Mouse (Mus musculus) midbrain, embryonic 14.5 days (tissue): ENCODE results near the gene Hist1h2ad. TPM values are rescaled to one million over a fixed set of nuclear protein-coding genes. Genes with fewer than 3 reads are reported as not detected.
"Not testable (repeated sequence)": the region's sequence is repeated elsewhere in the genome, so short reads cannot be mapped to it uniquely, and the experiment has no call there.

Experiments
- ATAC-seq: fragments of 200-750 bp; cut with Nextera tagmentation; 2 replicates; pipeline ENCODE4 v1.8.0; 2017; ENCODE audit warnings: moderate number of reproducible peaks, moderate library complexity; ENCODE audit not compliant: low FRiP score, low TSS enrichment
- DNase-seq: peaks from one replicate; pipeline ENCODE4 v3.0.0-alpha.2; 2015
- H3K27ac ChIP-seq: fragments of 300-500 bp; sonication (generic); replicated peaks from 2 replicates; pipeline ENCODE4 v1.5.1; 2014; ENCODE audit warnings: mild to moderate bottlenecking, low read depth, low read length, moderate library complexity
- H3K27me3 ChIP-seq: fragments of 300-500 bp; sonication (generic); 2 replicates; pipeline ENCODE4 v1.6.1; 2014; ENCODE audit warnings: low read length, control low read depth, mixed read lengths; ENCODE audit not compliant: control insufficient read depth, insufficient read depth
- H3K36me3 ChIP-seq: fragments of 300-500 bp; sonication (generic); 2 replicates; pipeline ENCODE4 v1.6.1; 2014; ENCODE audit warnings: low read length, control low read depth; ENCODE audit not compliant: control insufficient read depth, insufficient read depth
- H3K4me1 ChIP-seq: fragments of 300-500 bp; sonication (generic); 2 replicates; pipeline ENCODE4 v1.6.1; 2014; ENCODE audit warnings: mild to moderate bottlenecking, antibody characterized with exemption, low read length, control low read depth; ENCODE audit not compliant: control insufficient read depth, insufficient read depth
- H3K4me2 ChIP-seq: fragments of 300-500 bp; sonication (generic); 2 replicates; pipeline ENCODE4 v1.6.1; 2014; ENCODE audit warnings: mild to moderate bottlenecking, low read length, moderate library complexity
- H3K4me3 ChIP-seq: fragments of 300-500 bp; sonication (generic); replicated peaks from 2 replicates; pipeline ENCODE4 v1.5.1; 2014; ENCODE audit warnings: low read depth, low read length
- H3K9ac ChIP-seq: fragments of 300-500 bp; sonication (generic); replicated peaks from 2 replicates; pipeline ENCODE4 v1.6.1; 2014; ENCODE audit warnings: mild to moderate bottlenecking, low read length, moderate library complexity
- H3K9me3 ChIP-seq: fragments of 300-500 bp; sonication (generic); 2 replicates; pipeline ENCODE4 v1.6.1; 2016; ENCODE audit warnings: low read length, control low read depth, mixed read lengths; ENCODE audit not compliant: control insufficient read depth
- WGBS: fragments of 180-500 bp; shearing (Covaris S2); extraction: QIAGEN DNeasy Blood & Tissue Kit; methylation state at CpG from one replicate; pipeline ENCODE4 v1.1.7; 2014; 5-methylcytosine and 5-hydroxymethylcytosine counted together
- polyA plus RNA-seq: library from polyadenylated mRNA; unstranded; fragments of >200 nt; fragmentation: Nextera tagmentation; extraction: Ambion mirVana; gene quantifications from 2 replicates; pipeline ENCODE4 v1.2.1, GENCODE M21; 2014

The Hist1h2ad gene
- polyA plus RNA-seq, 1 experiment from 2014 or later, result 2.1 TPM

DNA sequence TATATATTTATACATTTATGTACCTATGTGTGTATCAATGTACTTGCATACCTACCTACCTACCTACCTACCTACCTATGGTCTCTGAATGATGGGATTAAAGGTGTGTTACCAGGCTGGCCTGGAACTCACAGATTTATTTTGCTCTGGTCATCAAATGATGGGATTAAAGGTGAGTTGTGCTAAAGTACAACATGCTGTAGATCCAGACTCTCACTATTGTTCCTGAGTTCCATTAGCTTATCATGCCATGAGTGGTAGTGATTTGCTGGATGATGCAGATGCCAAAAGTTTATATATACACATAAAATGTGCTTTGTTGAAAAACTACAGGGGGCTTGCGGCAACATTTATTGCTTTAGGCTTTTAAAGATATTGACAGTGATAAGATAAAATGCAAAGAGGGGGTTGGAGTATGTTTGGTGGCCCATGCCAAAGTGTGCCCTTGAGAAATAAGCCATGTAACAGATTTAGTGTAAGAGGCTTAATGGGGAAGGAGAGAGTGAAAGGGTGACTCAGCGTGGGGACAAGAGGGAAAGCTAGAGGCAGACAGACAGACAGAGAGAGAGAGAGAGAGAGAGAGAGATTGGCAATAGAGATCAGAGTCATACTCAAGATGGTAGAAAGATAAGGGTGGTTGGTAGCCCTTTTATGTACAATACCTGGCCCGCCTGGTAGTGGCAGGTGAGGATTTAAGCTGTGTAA, 37.0 kb upstream of the Hist1h2ad start:
- Histone ChIP-seq H3K36me3 (no peaks in the 10 kb centered on the region), H3K9me3 (no peaks in the 10 kb centered on the region), H3K4me3 (no peak overlapping the region), H3K9ac (no peak overlapping the region), H3K27ac (no peak overlapping the region), H3K4me1 (peaks cover 29% of the 10 kb centered on the region), H3K27me3 (no peaks in the 10 kb centered on the region), H3K4me2 (peak overlapping the region; percentile 79)
- ATAC-seq, result no peak
- DNase-seq, result no peak
- 77% methylated on average over 3 of the region's 3 CpGs for WGBS

DNA sequence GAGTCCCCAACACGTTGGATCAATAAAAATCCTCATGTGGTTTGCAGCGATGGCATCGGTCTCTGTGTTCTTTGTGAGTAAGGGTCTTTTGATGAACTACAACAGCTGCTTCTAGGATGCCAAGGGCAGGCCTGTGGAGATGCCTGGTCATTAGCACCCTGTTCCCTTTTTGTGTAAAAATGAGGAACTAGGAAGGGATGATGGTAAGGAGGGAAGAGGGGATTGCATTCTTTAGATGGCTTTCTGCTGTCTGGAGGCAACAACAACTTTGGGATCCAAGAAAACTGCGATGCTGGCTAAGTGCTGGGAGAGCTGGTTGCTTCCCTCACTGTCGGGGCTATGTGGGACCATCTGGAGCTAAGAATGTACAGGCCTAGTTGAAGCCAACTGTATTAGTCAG, 35.9 kb upstream of the Hist1h2ad start:
- WGBS, result 80% methylated on average over 5 of the region's 5 CpGs
- DNase-seq (no peak), ATAC-seq (no peak)

DNA sequence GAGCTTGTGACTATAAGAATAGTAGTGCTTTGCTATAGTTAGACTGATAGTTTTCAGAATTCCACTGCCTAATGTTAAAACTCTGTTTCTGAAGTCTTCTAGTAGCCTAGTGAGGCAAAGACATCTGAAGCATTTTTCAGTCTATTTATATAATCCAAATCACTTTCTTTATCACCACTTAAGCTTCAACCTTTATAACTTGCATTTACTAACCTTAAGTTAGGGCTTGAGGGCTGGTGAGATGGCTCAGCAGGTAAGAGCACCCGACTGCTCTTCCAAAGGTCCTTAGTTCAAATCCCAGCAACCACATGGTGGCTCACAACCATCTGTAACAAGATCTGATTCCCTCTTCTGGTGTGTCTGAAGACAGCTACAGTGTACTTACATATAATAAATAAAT, 34.4 kb upstream of the Hist1h2ad start:
- H3K27ac ChIP-seq, H3K4me3 ChIP-seq, H3K9me3 ChIP-seq, H3K27me3 ChIP-seq, H3K4me2 ChIP-seq, H3K36me3 ChIP-seq, H3K4me1 ChIP-seq, DNase-seq, H3K9ac ChIP-seq, ATAC-seq: not testable (repeated sequence)
- WGBS, result 79% methylated on average over 1 of the region's 1 CpGs

More for the DNA sequence above, 35.9 kb upstream of the Hist1h2ad start:
- Histone ChIP-seq H3K4me1 (peaks cover 18% of the 10 kb centered on the region), H3K4me2 (no peak overlapping the region), H3K36me3 (no peaks in the 10 kb centered on the region), H3K4me3 (no peak overlapping the region), H3K27ac (no peak overlapping the region), H3K27me3 (no peaks in the 10 kb centered on the region), H3K9ac (no peak overlapping the region), H3K9me3 (no peaks in the 10 kb centered on the region)

DNA sequence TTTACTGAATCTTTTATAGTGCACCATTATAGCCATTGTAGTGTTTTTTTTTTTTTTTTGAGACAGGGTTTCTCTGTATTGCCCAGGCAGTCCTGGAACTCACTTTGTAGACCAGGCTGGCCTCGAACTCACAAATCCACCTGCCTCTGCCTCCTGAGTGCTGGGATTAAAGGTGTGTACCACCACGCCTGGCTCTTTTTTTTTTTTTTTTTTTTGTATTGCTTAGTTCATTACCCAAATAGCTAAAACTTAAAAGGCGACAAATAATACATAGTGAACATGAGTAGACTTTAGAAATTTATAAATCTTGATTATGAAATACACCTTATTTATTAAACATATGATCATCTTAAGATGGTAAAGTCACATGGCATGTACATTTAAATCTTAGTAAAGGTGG, 32.7 kb upstream of the Hist1h2ad start:
- Histone ChIP-seq H3K4me2 (no peak overlapping the region), H3K27ac (no peak overlapping the region), H3K36me3 (no peaks in the 10 kb centered on the region), H3K9ac (no peak overlapping the region), H3K27me3 (no peaks in the 10 kb centered on the region), H3K4me1 (0 out of 2 replicates have a peak, but pooled peaks cover 7% of the 10 kb centered on the region), H3K4me3 (no peak overlapping the region), H3K9me3 (no peaks in the 10 kb centered on the region)
- WGBS, result 87% methylated on average over 3 of the region's 3 CpGs
- ATAC-seq (no peak), DNase-seq (no peak)

DNA sequence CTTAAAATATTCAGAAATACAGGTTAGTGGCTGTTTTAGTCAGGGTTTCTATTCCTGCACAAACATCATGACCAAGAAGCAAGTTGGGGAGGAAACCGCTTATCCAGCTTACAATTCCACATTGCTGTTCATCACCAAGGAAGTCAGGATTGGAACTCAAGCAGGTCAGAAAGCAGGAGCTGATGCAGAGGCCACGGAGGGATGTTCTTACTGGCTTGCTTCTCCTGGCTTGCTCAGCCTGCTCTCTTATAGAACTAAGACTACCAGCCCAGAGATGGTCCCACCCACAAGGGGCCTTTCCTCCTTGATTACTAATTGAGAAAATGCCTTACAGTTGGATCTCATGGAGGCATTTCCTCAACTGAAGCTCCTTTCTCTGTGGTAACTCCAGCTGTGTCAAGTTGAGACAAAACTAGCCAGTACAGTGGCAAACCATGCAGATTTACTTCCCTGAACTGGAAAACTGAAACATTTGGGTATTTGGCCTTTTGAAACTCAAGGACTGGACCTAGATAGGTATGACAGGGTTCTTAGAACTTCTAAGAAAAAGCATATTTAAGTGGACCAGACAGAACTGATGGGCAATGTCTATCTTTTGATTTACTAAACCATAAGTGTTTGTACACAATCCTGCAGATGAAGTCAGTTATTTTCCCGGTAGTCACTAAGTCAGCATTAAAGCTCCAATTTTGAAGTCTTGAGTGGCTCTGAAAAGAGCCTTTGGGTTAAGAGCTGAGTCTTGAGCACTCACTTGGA, 31.8 kb upstream of the Hist1h2ad start:
- Histone ChIP-seq H3K27ac (0 out of 2 replicates have a peak overlapping the region, but pooled peaks have one; percentile 70), H3K4me2 (peak overlapping the region; percentile 85), H3K4me3 (peak overlapping the region; percentile 39), H3K9ac (peak overlapping the region; percentile 27; the same call in 1 of the 2 replicates)
- H3K4me1 ChIP-seq, H3K27me3 ChIP-seq, ATAC-seq, H3K36me3 ChIP-seq, H3K9me3 ChIP-seq, DNase-seq: not testable (repeated sequence)
- WGBS, result 2% methylated on average over 3 of the region's 3 CpGs

DNA sequence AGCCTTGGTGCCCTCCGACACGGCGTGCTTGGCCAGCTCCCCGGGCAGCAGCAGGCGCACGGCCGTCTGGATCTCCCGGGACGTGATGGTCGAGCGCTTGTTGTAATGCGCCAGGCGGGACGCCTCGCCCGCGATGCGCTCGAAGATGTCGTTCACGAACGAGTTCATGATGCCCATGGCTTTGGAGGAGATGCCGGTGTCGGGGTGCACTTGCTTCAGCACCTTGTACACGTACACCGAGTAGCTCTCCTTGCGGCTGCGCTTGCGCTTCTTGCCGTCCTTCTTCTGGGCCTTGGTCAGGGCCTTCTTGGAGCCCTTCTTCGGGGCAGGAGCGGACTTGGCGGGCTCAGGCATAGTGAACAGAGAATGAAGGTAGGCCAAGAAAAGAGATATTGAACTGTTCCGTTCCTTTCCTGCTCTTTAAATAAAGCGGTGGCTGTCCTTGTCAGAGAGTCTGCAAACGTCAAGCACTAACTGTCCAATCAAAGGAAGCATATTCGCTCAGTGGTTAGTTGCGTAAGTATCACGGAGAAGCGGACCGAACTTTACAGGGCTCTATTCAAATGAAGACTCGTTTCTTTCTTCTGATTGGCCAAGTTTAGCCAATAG, 31.1 kb upstream of the Hist1h2ad start, which contains the start of gene Hist1h2bh:
Gene Hist1h2bh (minus strand): TSS at position 394 of the 609 bp plus-strand sequence.
- H3K4me2 ChIP-seq, result peak within 1 kb of the TSS; percentile 85
- H3K36me3 ChIP-seq, H3K27me3 ChIP-seq, H3K9me3 ChIP-seq, H3K4me1 ChIP-seq: not testable (repeated sequence)
- DNase-seq, result peak; percentile 87
- 0% methylated on average over 34 of the region's 42 CpGs for WGBS
- H3K4me3 ChIP-seq, result peak within 1 kb of the TSS; percentile 45
- H3K27ac ChIP-seq, result peak within 1 kb of the TSS; percentile 76
- peak within 1 kb of the TSS; percentile 34; the same call in 1 of the 2 replicates for H3K9ac ChIP-seq
- ATAC-seq, result peak; percentile 87

DNA sequence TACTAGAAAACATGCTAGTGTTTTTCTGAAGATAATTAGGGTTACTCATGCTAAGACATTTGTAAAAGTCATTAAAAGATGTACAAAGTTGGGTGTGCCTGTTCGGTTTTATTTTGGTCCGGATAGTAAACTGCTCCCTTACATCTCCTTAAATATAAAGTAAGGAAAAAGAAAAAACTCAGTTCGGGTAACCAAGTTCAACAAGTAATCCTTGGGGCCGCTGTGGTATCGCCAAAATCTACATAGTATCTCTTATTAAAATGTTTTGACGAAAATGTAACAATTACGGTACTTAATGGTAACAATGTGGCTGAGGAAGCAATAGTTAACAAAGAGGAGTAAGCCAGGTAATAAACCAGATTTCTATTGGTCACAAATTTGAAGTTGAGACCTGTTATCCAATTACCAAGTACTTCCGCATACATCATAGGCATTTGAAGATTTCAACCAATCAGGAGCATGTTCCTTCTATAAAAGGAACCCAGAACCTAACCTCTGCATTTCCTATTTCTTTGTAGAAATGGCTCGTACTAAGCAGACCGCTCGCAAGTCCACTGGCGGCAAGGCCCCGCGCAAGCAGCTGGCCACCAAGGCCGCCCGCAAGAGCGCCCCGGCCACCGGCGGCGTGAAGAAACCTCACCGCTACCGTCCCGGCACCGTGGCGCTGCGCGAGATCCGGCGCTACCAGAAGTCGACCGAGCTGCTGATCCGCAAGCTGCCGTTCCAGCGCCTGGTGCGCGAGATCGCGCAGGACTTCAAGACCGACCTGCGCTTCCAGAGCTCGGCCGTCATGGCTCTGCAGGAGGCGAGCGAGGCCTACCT, 30.0 kb upstream of the Hist1h2ad start, which contains the start of gene Hist1h3f:
Gene Hist1h3f (plus strand): TSS at position 88 of the 822 bp plus-strand sequence.
- DNase-seq (peak; percentile 96), ATAC-seq (peak; percentile 97)
- peak within 1 kb of the TSS; percentile 85 for H3K4me2 ChIP-seq
- peak within 1 kb of the TSS; percentile 53; the same call in 1 of the 2 replicates for H3K9ac ChIP-seq
- H3K9me3 ChIP-seq, result no peaks in the 10 kb centered on the region
- H3K4me1 ChIP-seq, result no peaks in the 10 kb centered on the region
- under 1% methylated on average over 31 of the region's 45 CpGs for WGBS
- H3K36me3 ChIP-seq, result no peaks in the 10 kb centered on the region
- H3K27ac ChIP-seq, result peak within 1 kb of the TSS; percentile 88
- no peaks in the 10 kb centered on the region for H3K27me3 ChIP-seq
- H3K4me3 ChIP-seq, result peak within 1 kb of the TSS; percentile 45

DNA sequence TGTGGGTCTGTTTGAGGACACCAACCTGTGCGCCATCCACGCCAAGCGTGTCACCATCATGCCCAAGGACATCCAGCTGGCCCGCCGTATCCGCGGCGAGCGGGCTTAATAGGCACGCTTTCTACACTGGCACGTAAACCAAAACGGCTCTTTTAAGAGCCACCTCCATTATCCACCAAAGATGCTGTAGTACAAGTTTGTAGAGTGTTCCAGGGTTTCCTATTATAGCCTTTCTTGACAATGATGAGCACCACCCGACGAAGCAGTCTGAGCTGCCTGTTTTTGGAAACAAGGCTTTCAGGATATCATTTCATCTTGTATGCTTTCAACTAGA, 29.4 kb upstream of the Hist1h2ad start:
- peak overlapping the region; percentile 85 for H3K4me2 ChIP-seq
- not testable (repeated sequence) for H3K27me3 ChIP-seq, H3K9me3 ChIP-seq, H3K9ac ChIP-seq, ATAC-seq, H3K4me1 ChIP-seq, DNase-seq, H3K36me3 ChIP-seq
- H3K27ac ChIP-seq, result peak overlapping the region; percentile 88
- 1% methylated on average over 11 of the region's 14 CpGs for WGBS
- H3K4me3 ChIP-seq, result peak overlapping the region; percentile 45
